Mouse (Mus musculus): ENCODE results near the gene Mef2b. TPM values are rescaled to one million over a fixed set of nuclear protein-coding genes. Genes with fewer than 3 reads are reported as not detected.

Gene Mef2b
- polyA plus RNA-seq, 1 experiment from 2014 or later, result 0.28 TPM

GRCm38 (mm10) chr8:70200098-70200681 lies 60.7 kb downstream of the Mef2b start:
- H3K36me3 ChIP-seq (ENCODE audit: control insufficient read depth, insufficient read depth, low read length), result no peaks in the 10 kb centered on the region
- H3K4me2 ChIP-seq (replicated peaks; ENCODE audit: low read depth, low read length), result no peak overlapping the region
- H3K9ac ChIP-seq (ENCODE audit: low read depth, low read length), result no peak overlapping the region
- no peak overlapping the region for H3K4me3 ChIP-seq (ENCODE audit: low read depth, low read length)
- WGBS, result 68% methylated on average over 5 of the region's 5 CpGs
- H3K4me1 ChIP-seq (replicated peaks; ENCODE audit: control insufficient read depth, insufficient read depth, low read length), result no peaks in the 10 kb centered on the region
- H3K27me3 ChIP-seq (ENCODE audit: control insufficient read depth, insufficient read depth, low read length), result no peaks in the 10 kb centered on the region
- DNase-seq (ENCODE audit: low spot score), result no peak
- H3K9me3 ChIP-seq (ENCODE audit: control insufficient read depth, low read length), result no peaks in the 10 kb centered on the region
- H3K27ac ChIP-seq (ENCODE audit: low read depth, low read length), result no peak overlapping the region
- ATAC-seq (ENCODE audit: low FRiP score), result no peak

GRCm38 (mm10) chr8:70201417-70201816 lies 61.9 kb downstream of the Mef2b start:
- H3K9ac ChIP-seq (ENCODE audit: low read depth, low read length), result no peak overlapping the region
- no peaks in the 10 kb centered on the region for H3K27me3 ChIP-seq (ENCODE audit: control insufficient read depth, insufficient read depth, low read length)
- H3K4me1 ChIP-seq (replicated peaks; ENCODE audit: control insufficient read depth, insufficient read depth, low read length), result no peaks in the 10 kb centered on the region
- no peak for ATAC-seq (ENCODE audit: low FRiP score)
- no peak overlapping the region for H3K4me2 ChIP-seq (replicated peaks; ENCODE audit: low read depth, low read length)
- no peaks in the 10 kb centered on the region for H3K36me3 ChIP-seq (ENCODE audit: control insufficient read depth, insufficient read depth, low read length)
- H3K27ac ChIP-seq (ENCODE audit: low read depth, low read length), result no peak overlapping the region
- H3K4me3 ChIP-seq (ENCODE audit: low read depth, low read length), result no peak overlapping the region
- H3K9me3 ChIP-seq (ENCODE audit: control insufficient read depth, low read length), result no peaks in the 10 kb centered on the region
- no peak for DNase-seq (ENCODE audit: low spot score)
- WGBS, result 78% methylated on average over 3 of the region's 3 CpGs

DNA sequence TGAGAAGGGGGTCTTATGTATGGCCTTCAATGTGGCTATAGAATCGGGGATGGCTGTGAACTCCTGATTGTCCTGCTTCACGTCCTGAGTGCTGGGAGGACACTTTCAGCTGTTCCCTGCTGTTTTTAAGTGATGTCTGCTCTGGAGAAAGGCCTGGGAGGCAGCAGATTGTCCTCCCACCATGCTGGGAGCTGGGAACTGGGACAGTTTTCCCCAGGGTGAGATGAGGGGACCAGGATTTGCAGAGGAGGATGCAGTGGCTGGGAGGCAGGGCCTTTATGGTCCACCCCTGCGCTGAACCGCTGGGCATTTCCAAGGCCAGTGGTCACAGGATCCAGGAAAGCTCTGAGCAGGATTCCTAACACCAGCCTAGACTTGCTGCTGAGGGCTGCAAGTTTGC lies 63.6 kb downstream of the Mef2b start:
- Histone ChIP-seq H3K9me3 (ENCODE audit: control insufficient read depth, low read length) (no peaks in the 10 kb centered on the region), H3K27me3 (ENCODE audit: control insufficient read depth, insufficient read depth, low read length) (no peaks in the 10 kb centered on the region), H3K36me3 (ENCODE audit: control insufficient read depth, insufficient read depth, low read length) (no peaks in the 10 kb centered on the region), H3K4me3 (ENCODE audit: low read depth, low read length) (no peak overlapping the region), H3K27ac (ENCODE audit: low read depth, low read length) (no peak overlapping the region), H3K4me1 (replicated peaks; ENCODE audit: control insufficient read depth, insufficient read depth, low read length) (no peaks in the 10 kb centered on the region), H3K9ac (ENCODE audit: low read depth, low read length) (no peak overlapping the region), H3K4me2 (replicated peaks; ENCODE audit: low read depth, low read length) (no peak overlapping the region)
- ATAC-seq (ENCODE audit: low FRiP score) (no peak), DNase-seq (ENCODE audit: low spot score) (no peak)
- WGBS, result 72% methylated on average over 4 of the region's 4 CpGs

DNA sequence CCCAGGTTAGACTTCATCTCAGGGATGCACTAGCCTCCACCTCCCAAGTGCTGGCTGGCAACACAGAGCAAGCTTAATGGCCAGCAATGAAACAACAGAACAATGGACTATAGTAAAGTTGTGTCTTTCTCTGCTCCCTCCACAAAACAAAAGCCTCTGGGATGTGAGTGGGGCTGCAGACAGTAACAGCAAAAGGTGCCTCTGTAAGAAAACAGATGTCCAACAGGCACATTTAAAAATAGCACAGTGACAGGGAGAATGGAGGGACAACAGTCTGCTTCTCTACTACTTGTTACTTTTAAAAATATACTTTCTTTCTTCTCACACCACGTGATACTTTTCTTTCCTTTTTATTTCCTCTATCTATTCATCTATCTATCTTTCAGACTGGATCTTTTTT lies 65.2 kb downstream of the Mef2b start:
- no peak for ATAC-seq (ENCODE audit: low FRiP score)
- Histone ChIP-seq H3K27ac (ENCODE audit: low read depth, low read length) (no peak overlapping the region), H3K4me2 (replicated peaks; ENCODE audit: low read depth, low read length) (no peak overlapping the region), H3K9ac (ENCODE audit: low read depth, low read length) (no peak overlapping the region), H3K36me3 (ENCODE audit: control insufficient read depth, insufficient read depth, low read length) (no peaks in the 10 kb centered on the region), H3K9me3 (ENCODE audit: control insufficient read depth, low read length) (no peaks in the 10 kb centered on the region), H3K4me1 (replicated peaks; ENCODE audit: control insufficient read depth, insufficient read depth, low read length) (no peaks in the 10 kb centered on the region), H3K27me3 (ENCODE audit: control insufficient read depth, insufficient read depth, low read length) (no peaks in the 10 kb centered on the region), H3K4me3 (ENCODE audit: low read depth, low read length) (no peak overlapping the region)
- DNase-seq (ENCODE audit: low spot score), result no peak
- 58% methylated on average over 1 of the region's 1 CpGs for WGBS

- 55% methylated on average over 1 of the region's 1 CpGs for WGBS
- no peak overlapping the region for H3K9ac ChIP-seq (ENCODE audit: low read depth, low read length)
- no peak for ATAC-seq (ENCODE audit: low FRiP score)
Observed at GRCm38 (mm10) chr8:70208130-70208529, 68.6 kb downstream of the Mef2b start.

GRCm38 (mm10) chr8:70210538-70210937 lies 71.0 kb downstream of the Mef2b start:
- Histone ChIP-seq H3K4me2 (replicated peaks; ENCODE audit: low read depth, low read length) (no peak overlapping the region), H3K4me1 (replicated peaks; ENCODE audit: control insufficient read depth, insufficient read depth, low read length) (no peaks in the 10 kb centered on the region), H3K9ac (ENCODE audit: low read depth, low read length) (no peak overlapping the region), H3K4me3 (ENCODE audit: low read depth, low read length) (no peak overlapping the region), H3K27ac (ENCODE audit: low read depth, low read length) (no peak overlapping the region), H3K36me3 (ENCODE audit: control insufficient read depth, insufficient read depth, low read length) (no peaks in the 10 kb centered on the region), H3K27me3 (ENCODE audit: control insufficient read depth, insufficient read depth, low read length) (0 out of 2 replicates have a peak, but pooled peaks cover 3% of the 10 kb centered on the region), H3K9me3 (ENCODE audit: control insufficient read depth, low read length) (no peaks in the 10 kb centered on the region)
- DNase-seq (ENCODE audit: low spot score), result no peak
- WGBS, result 27% methylated on average over 8 of the region's 8 CpGs
- no peak for ATAC-seq (ENCODE audit: low FRiP score)

More at GRCm38 (mm10) chr8:70208130-70208529, 68.6 kb downstream of the Mef2b start:
- H3K36me3 ChIP-seq (ENCODE audit: control insufficient read depth, insufficient read depth, low read length), result no peaks in the 10 kb centered on the region
- no peak overlapping the region for H3K27ac ChIP-seq (ENCODE audit: low read depth, low read length)
- H3K4me1 ChIP-seq (replicated peaks; ENCODE audit: control insufficient read depth, insufficient read depth, low read length), result no peaks in the 10 kb centered on the region
- DNase-seq (ENCODE audit: low spot score), result no peak
- H3K4me2 ChIP-seq (replicated peaks; ENCODE audit: low read depth, low read length), result no peak overlapping the region
- no peaks in the 10 kb centered on the region for H3K9me3 ChIP-seq (ENCODE audit: control insufficient read depth, low read length)
- H3K4me3 ChIP-seq (ENCODE audit: low read depth, low read length), result no peak overlapping the region
- H3K27me3 ChIP-seq (ENCODE audit: control insufficient read depth, insufficient read depth, low read length), result 0 out of 2 replicates have a peak, but pooled peaks cover 3% of the 10 kb centered on the region

GRCm38 (mm10) chr8:70211275-70211674 lies 71.8 kb downstream of the Mef2b start:
- H3K27ac ChIP-seq (ENCODE audit: low read depth, low read length), result no peak overlapping the region
- no peak for DNase-seq (ENCODE audit: low spot score)
- WGBS, result 94% methylated on average over 1 of the region's 1 CpGs
- 0 out of 2 replicates have a peak, but pooled peaks cover 3% of the 10 kb centered on the region for H3K27me3 ChIP-seq (ENCODE audit: control insufficient read depth, insufficient read depth, low read length)
- H3K9ac ChIP-seq (ENCODE audit: low read depth, low read length), result peak overlapping the region; percentile 58
- H3K4me2 ChIP-seq (replicated peaks; ENCODE audit: low read depth, low read length), result peak overlapping the region; percentile 99
- no peak for ATAC-seq (ENCODE audit: low FRiP score)
- no peaks in the 10 kb centered on the region for H3K36me3 ChIP-seq (ENCODE audit: control insufficient read depth, insufficient read depth, low read length)
- no peaks in the 10 kb centered on the region for H3K9me3 ChIP-seq (ENCODE audit: control insufficient read depth, low read length)
- H3K4me3 ChIP-seq (ENCODE audit: low read depth, low read length), result peak overlapping the region; percentile 63
- H3K4me1 ChIP-seq (replicated peaks; ENCODE audit: control insufficient read depth, insufficient read depth, low read length), result no peaks in the 10 kb centered on the region

DNA sequence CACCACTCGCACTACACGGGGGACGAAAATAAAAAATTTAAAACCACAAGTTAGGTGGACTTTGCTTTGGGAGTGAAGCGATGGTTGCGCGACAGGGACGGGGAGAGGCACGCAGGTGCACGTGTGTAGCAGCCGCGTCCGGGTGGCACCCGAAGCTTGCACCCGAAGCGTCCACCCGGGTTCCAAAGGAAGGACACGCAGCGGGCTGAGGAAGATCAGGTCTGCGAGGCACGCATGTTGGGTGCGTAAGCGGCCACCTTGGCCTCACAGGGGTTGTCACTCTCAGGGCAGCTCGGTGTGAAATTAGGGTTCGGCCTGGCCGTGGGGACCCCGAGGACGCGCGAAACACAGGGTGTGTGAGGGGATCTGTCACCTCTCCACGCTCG lies 72.2 kb downstream of the Mef2b start:
- Histone ChIP-seq H3K9me3 (ENCODE audit: control insufficient read depth, low read length) (no peaks in the 10 kb centered on the region), H3K4me3 (ENCODE audit: low read depth, low read length) (peak overlapping the region; percentile 63), H3K4me2 (replicated peaks; ENCODE audit: low read depth, low read length) (peak overlapping the region; percentile 99), H3K27ac (ENCODE audit: low read depth, low read length) (0 out of 2 replicates have a peak overlapping the region, but pooled peaks have one; percentile 62), H3K36me3 (ENCODE audit: control insufficient read depth, insufficient read depth, low read length) (no peaks in the 10 kb centered on the region), H3K27me3 (ENCODE audit: control insufficient read depth, insufficient read depth, low read length) (0 out of 2 replicates have a peak, but pooled peaks cover 3% of the 10 kb centered on the region), H3K9ac (ENCODE audit: low read depth, low read length) (peak overlapping the region; percentile 58), H3K4me1 (replicated peaks; ENCODE audit: control insufficient read depth, insufficient read depth, low read length) (no peaks in the 10 kb centered on the region)
- DNase-seq (ENCODE audit: low spot score) (no peak), ATAC-seq (ENCODE audit: low FRiP score) (no peak; the same call in 1 of the 2 replicates)
- 3% methylated on average over 31 of the region's 31 CpGs for WGBS
